Comparison of ENCODE assay signal across 20 mouse cellular contexts in the genomic region with DNA sequence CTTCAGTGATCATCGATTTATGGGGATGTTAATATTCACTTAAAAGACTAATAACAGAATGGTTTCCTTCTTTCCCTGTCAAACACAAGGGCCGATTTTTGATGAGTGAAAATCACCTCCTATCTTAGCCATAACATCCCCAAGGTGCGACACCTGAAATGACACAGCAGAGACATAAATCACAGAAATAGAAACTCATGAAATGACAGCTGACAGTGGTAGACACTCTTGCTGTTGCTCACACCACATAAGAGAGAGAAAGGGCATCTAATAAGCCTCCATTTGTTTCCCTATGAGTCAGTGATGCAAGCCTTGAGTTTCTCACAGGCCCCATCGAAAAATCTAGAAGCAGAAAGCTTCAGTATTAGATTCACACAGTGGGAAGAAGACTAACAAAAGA.
DNase-seq lines count a peak whose midpoint lies in the region; ATAC-seq and TF ChIP-seq lines count a peak whose summit lies in the region.
"Had no signal": no experiment of that assay in that cellular context is flagged by ENCODE, and none has a peak within 500 bp of the region (broad histone marks: within the 10 kb centered on the region; RNA-seq: fewer than 3 reads in every experiment).

No protein-coding gene starts in this region.

- no peak for TF ChIP-seq POLR2A in bone marrow macrophage, adult 2 months (IDR thresholded peaks at IDR 0.05; ENCODE audit: borderline replicate concordance, low read depth, low read length)

- H3K4me2 ChIP-seq in forebrain, embryonic 15.5 days (replicated peaks), result no peak overlapping the region
- H3K4me2 ChIP-seq: embryonic facial prominence, embryonic 13.5 days; heart, embryonic 12.5 days; hindbrain, embryonic 15.5 days had no signal

- H3K9ac ChIP-seq in forebrain, embryonic 15.5 days (replicated peaks), result no peak overlapping the region
- H3K9ac ChIP-seq: embryonic facial prominence, embryonic 13.5 days; heart, embryonic 12.5 days; hindbrain, embryonic 15.5 days had no signal

- no peaks in the 10 kb centered on the region for H3K36me3 ChIP-seq in forebrain, embryonic 15.5 days
- H3K36me3 ChIP-seq: embryonic facial prominence, embryonic 13.5 days; forebrain, embryonic 10.5 days; heart, embryonic 12.5 days; hindbrain, embryonic 15.5 days had no signal

- DNase-seq in A20 (ENCODE audit: low read depth, low spot score), result peak; percentile 32
- DNase-seq in urinary bladder, postnatal 4 days (ENCODE audit: low spot score in 2 of 2), result no peak
- DNase-seq: adrenal gland, adult 8-10 months; adrenal gland, postnatal 36 days; cerebellum, adult 11-12 months; cerebellum, adult 9-10 months; cerebellum, postnatal 25 days; gastrocnemius, postnatal 25 days; kidney, adult 11 months had no signal

- peaks cover 81% of the 10 kb centered on the region for H3K4me1 ChIP-seq in bone marrow macrophage, adult 2 months (ENCODE audit: control insufficient read depth, insufficient read depth, low read length)
- H3K4me1 ChIP-seq in forebrain, embryonic 15.5 days, result no peaks in the 10 kb centered on the region
- H3K4me1 ChIP-seq: embryonic facial prominence, embryonic 13.5 days; heart, embryonic 12.5 days; hindbrain, embryonic 15.5 days had no signal

- H3K27me3 ChIP-seq in forebrain, embryonic 15.5 days, result no peaks in the 10 kb centered on the region
- H3K27me3 ChIP-seq: embryonic facial prominence, embryonic 13.5 days; hindbrain, embryonic 15.5 days had no signal

- H3K4me3 ChIP-seq in bone marrow macrophage, adult 2 months (ENCODE audit: insufficient read depth, low read length), result no peak overlapping the region
- H3K4me3 ChIP-seq in forebrain, embryonic 15.5 days, result no peak overlapping the region
- H3K4me3 ChIP-seq: embryonic facial prominence, embryonic 13.5 days; erythroblast, embryonic 14.5 days; forebrain, embryonic 10.5 days; heart, embryonic 12.5 days; hindbrain, embryonic 15.5 days had no signal

- ATAC-seq in CD4-positive, CD25-positive, alpha-beta regulatory T cell, adult 4 months, result peak; percentile 42
- peak; percentile 36 for ATAC-seq in inflammation-experienced regulatory T-cells, adult 6 months
- no peak for ATAC-seq in erythroblast, adult 5-6 weeks (replicated peaks; ENCODE audit: low FRiP score, poor library complexity, severe bottlenecking)
- ATAC-seq in forebrain, embryonic 15.5 days (replicated peaks), result no peak
- ATAC-seq: forebrain, embryonic 14.5 days had no signal

- H3K27ac ChIP-seq in bone marrow macrophage, adult 2 months (ENCODE audit: insufficient read depth, low read depth, low read length), result peak overlapping the region; percentile 98
- H3K27ac ChIP-seq in forebrain, embryonic 15.5 days (replicated peaks), result no peak overlapping the region
- H3K27ac ChIP-seq: embryonic facial prominence, embryonic 13.5 days; forebrain, embryonic 10.5 days; hindbrain, embryonic 15.5 days had no signal

- 79% methylated on average over 4 of the region's 4 CpGs for WGBS in forebrain, embryonic 15.5 days

- H3K9me3 ChIP-seq in forebrain, embryonic 15.5 days, result no peaks in the 10 kb centered on the region
- H3K9me3 ChIP-seq: embryonic facial prominence, embryonic 13.5 days; forebrain, embryonic 10.5 days; heart, embryonic 12.5 days; hindbrain, embryonic 15.5 days had no signal

- TF ChIP-seq CTCF in bone marrow macrophage, adult 2 months (IDR thresholded peaks at IDR 0.05; ENCODE audit: low read depth, low read length), result no peak

Comparison
In these comparisons a context has a peak if more than half of its experiments do, and no peak if none do; other contexts are left out.
1. ATAC-seq: peak in CD4-positive, CD25-positive, alpha-beta regulatory T cell, adult 4 months (single experiment) and inflammation-experienced regulatory T-cells, adult 6 months (single experiment); none in erythroblast, adult 5-6 weeks (single experiment) and forebrain, embryonic 15.5 days (single experiment).